8 mouse cellular contexts compared by ENCODE assay signal in genomic region chr11:72050168-72050894, GRCm38 (mm10). TPM values are rescaled to one million over a fixed set of nuclear protein-coding genes. Genes with fewer than 3 reads are reported as not detected.
DNase-seq lines count a peak whose midpoint lies in the region; ATAC-seq and TF ChIP-seq lines count a peak whose summit lies in the region.

No protein-coding gene starts in this region.

- no peaks in the 10 kb centered on the region for H3K9me3 ChIP-seq in embryonic facial prominence, embryonic 11.5 days (replicated peaks; ENCODE audit: control insufficient read depth, low read length)
- no peaks in the 10 kb centered on the region for H3K9me3 ChIP-seq in hindbrain, embryonic 12.5 days (replicated peaks)
- H3K9me3 ChIP-seq in midbrain, embryonic 15.5 days = no peaks in the 10 kb centered on the region

- no peak for TF ChIP-seq POLR2A in thymus, adult 2 months (IDR thresholded peaks at IDR 0.05; ENCODE audit: control insufficient read depth, extremely low read depth, insufficient read depth, low read length, poor library complexity)

- peak overlapping the region; percentile 52 for H3K4me3 ChIP-seq in embryonic facial prominence, embryonic 11.5 days (ENCODE audit: low read depth, low read length)
- peak overlapping the region; percentile 57 for H3K4me3 ChIP-seq in hindbrain, embryonic 12.5 days
- H3K4me3 ChIP-seq in midbrain, embryonic 15.5 days = peak overlapping the region; percentile 54
- H3K4me3 ChIP-seq in thymus, adult 2 months (ENCODE audit: control insufficient read depth, insufficient read depth, low read length) = no peak overlapping the region

- no peak for TF ChIP-seq CTCF in thymus, adult 2 months (IDR thresholded peaks at IDR 0.05; ENCODE audit: borderline replicate concordance, control insufficient read depth, extremely low read depth, insufficient read depth, low read length, poor library complexity)

- ATAC-seq in embryonic facial prominence, embryonic 11.5 days (replicated peaks; ENCODE audit: insufficient number of reproducible peaks, low FRiP score, low TSS enrichment, low read depth) = no peak
- 0 out of 2 replicates have a peak, but pooled peaks have one; percentile 6 for ATAC-seq in hindbrain, embryonic 12.5 days (ENCODE audit: low FRiP score)
- ATAC-seq in midbrain, embryonic 15.5 days (replicated peaks) = 0 out of 2 replicates have a peak, but pooled peaks have one; percentile 6

- WGBS in embryonic facial prominence, embryonic 11.5 days = 22% methylated on average over 14 of the region's 14 CpGs
- 28% methylated on average over 14 of the region's 14 CpGs for WGBS in hindbrain, embryonic 12.5 days
- 25% methylated on average over 14 of the region's 14 CpGs for WGBS in midbrain, embryonic 15.5 days
- 43% methylated on average over 14 of the region's 14 CpGs for WGBS in thymus, adult 2 months

- H3K4me2 ChIP-seq in embryonic facial prominence, embryonic 11.5 days (ENCODE audit: low read depth, low read length) = peak overlapping the region; percentile 95
- H3K4me2 ChIP-seq in hindbrain, embryonic 12.5 days (replicated peaks) = peak overlapping the region; percentile 92
- H3K4me2 ChIP-seq in midbrain, embryonic 15.5 days = peak overlapping the region; percentile 74

- H3K27me3 ChIP-seq in embryonic facial prominence, embryonic 11.5 days (ENCODE audit: control insufficient read depth, insufficient read depth, low read length) = peaks cover 7% of the 10 kb centered on the region
- H3K27me3 ChIP-seq in hindbrain, embryonic 12.5 days = peaks cover 34% of the 10 kb centered on the region
- peaks cover 19% of the 10 kb centered on the region for H3K27me3 ChIP-seq in midbrain, embryonic 15.5 days (replicated peaks)
- peaks cover 4% of the 10 kb centered on the region; the same call in 1 of the 2 replicates for H3K27me3 ChIP-seq in thymus, adult 2 months (ENCODE audit: control insufficient read depth, insufficient read depth, low read length)

- no peaks in the 10 kb centered on the region; the same call in 1 of the 2 replicates for H3K36me3 ChIP-seq in embryonic facial prominence, embryonic 11.5 days (replicated peaks; ENCODE audit: control insufficient read depth, insufficient read depth, low read depth, low read length)
- peaks cover 15% of the 10 kb centered on the region for H3K36me3 ChIP-seq in hindbrain, embryonic 12.5 days
- no peaks in the 10 kb centered on the region for H3K36me3 ChIP-seq in midbrain, embryonic 15.5 days (replicated peaks)
- H3K36me3 ChIP-seq in thymus, adult 2 months (ENCODE audit: control insufficient read depth, insufficient read depth, low read length) = no peaks in the 10 kb centered on the region

- DNase-seq in kidney, postnatal 4 days = peak; percentile 29 to 52
- DNase-seq in kidney, postnatal 25 days = no peak
- DNase-seq in embryonic facial prominence, embryonic 11.5 days (ENCODE audit: low spot score) = no peak
- DNase-seq in urinary bladder, adult 2 months (ENCODE audit: low spot score) = no peak
- no peak for DNase-seq in thymus, adult 2 months
- DNase-seq in embryo, embryonic 10.5 days (ENCODE audit: low spot score) = no peak

- H3K4me1 ChIP-seq in embryonic facial prominence, embryonic 11.5 days (ENCODE audit: control insufficient read depth, insufficient read depth, low read length) = no peaks in the 10 kb centered on the region; the same call in 1 of the 2 replicates
- peaks cover 14% of the 10 kb centered on the region; the same call in 1 of the 2 replicates for H3K4me1 ChIP-seq in hindbrain, embryonic 12.5 days
- H3K4me1 ChIP-seq in midbrain, embryonic 15.5 days = peaks cover 18% of the 10 kb centered on the region
- 0 out of 2 replicates have a peak, but pooled peaks cover 7% of the 10 kb centered on the region for H3K4me1 ChIP-seq in thymus, adult 2 months (replicated peaks; ENCODE audit: control insufficient read depth, insufficient read depth, low read length)

- H3K27ac ChIP-seq in embryonic facial prominence, embryonic 11.5 days (replicated peaks; ENCODE audit: low read depth, low read length) = no peak overlapping the region
- no peak overlapping the region for H3K27ac ChIP-seq in hindbrain, embryonic 12.5 days
- peak overlapping the region; percentile 70 for H3K27ac ChIP-seq in midbrain, embryonic 15.5 days
- no peak overlapping the region for H3K27ac ChIP-seq in thymus, adult 2 months (ENCODE audit: control insufficient read depth, insufficient read depth, low read length)

- H3K9ac ChIP-seq in embryonic facial prominence, embryonic 11.5 days (replicated peaks; ENCODE audit: low read length) = peak overlapping the region; percentile 54
- H3K9ac ChIP-seq in hindbrain, embryonic 12.5 days = peak overlapping the region; percentile 71
- H3K9ac ChIP-seq in midbrain, embryonic 15.5 days = peak overlapping the region; percentile 64

RNA-seq across cellular contexts. Expression of gene Pimreg, which starts 8.5 kb away (rescaled TPM):
- 182 and 186 TPM in 2 replicates for polyA plus RNA-seq in embryonic facial prominence, embryonic 11.5 days (2014; fragmentation: Nextera tagmentation; extraction: Ambion mirVana)
- 98.6 and 104 TPM in 2 replicates for polyA plus RNA-seq in hindbrain, embryonic 12.5 days (2016; fragmentation: Nextera tagmentation; extraction: Ambion mirVana)
- polyA plus RNA-seq in midbrain, embryonic 15.5 days (2015; fragmentation: Nextera tagmentation; extraction: Ambion mirVana) = 28.3 and 31.9 TPM in 2 replicates
- 2.8 and 3.2 TPM in 2 replicates for polyA plus RNA-seq in urinary bladder, adult 2 months (2012; rRNA removed)
- 40.8 and 48.0 TPM in 2 replicates for polyA plus RNA-seq in thymus, adult 2 months (2012; rRNA removed)

RNA-seq across cellular contexts. Expression of gene Aipl1, which starts 13.0 kb away (rescaled TPM):
- 0.08 and 0.21 TPM in 2 replicates for polyA plus RNA-seq in embryonic facial prominence, embryonic 11.5 days (2014; fragmentation: Nextera tagmentation; extraction: Ambion mirVana)
- 0.25 and 0.40 TPM in 2 replicates for polyA plus RNA-seq in hindbrain, embryonic 12.5 days (2016; fragmentation: Nextera tagmentation; extraction: Ambion mirVana)
- polyA plus RNA-seq in midbrain, embryonic 15.5 days (2015; fragmentation: Nextera tagmentation; extraction: Ambion mirVana) = 0.45 and 0.49 TPM in 2 replicates
- 0.32 and 0.41 TPM in 2 replicates for polyA plus RNA-seq in urinary bladder, adult 2 months (2012; rRNA removed)
- polyA plus RNA-seq in thymus, adult 2 months (2012; rRNA removed) = 0.54 and 0.89 TPM in 2 replicates

Comparison
In these comparisons a context has a peak if more than half of its experiments do, and no peak if none do; other contexts are left out.
1. DNase-seq: peak in kidney, postnatal 4 days (2 of 2); none in kidney, postnatal 25 days (0 of 2), embryonic facial prominence, embryonic 11.5 days (single experiment), urinary bladder, adult 2 months (single experiment), thymus, adult 2 months (single experiment) and embryo, embryonic 10.5 days (single experiment).
2. Peak in every context shown above with its lines, with median percentiles within 50 percentile points of each other: H3K4me2 ChIP-seq and H3K9ac ChIP-seq.